Comparison of ENCODE assay signal across 8 mouse cellular contexts in the genomic region with DNA sequence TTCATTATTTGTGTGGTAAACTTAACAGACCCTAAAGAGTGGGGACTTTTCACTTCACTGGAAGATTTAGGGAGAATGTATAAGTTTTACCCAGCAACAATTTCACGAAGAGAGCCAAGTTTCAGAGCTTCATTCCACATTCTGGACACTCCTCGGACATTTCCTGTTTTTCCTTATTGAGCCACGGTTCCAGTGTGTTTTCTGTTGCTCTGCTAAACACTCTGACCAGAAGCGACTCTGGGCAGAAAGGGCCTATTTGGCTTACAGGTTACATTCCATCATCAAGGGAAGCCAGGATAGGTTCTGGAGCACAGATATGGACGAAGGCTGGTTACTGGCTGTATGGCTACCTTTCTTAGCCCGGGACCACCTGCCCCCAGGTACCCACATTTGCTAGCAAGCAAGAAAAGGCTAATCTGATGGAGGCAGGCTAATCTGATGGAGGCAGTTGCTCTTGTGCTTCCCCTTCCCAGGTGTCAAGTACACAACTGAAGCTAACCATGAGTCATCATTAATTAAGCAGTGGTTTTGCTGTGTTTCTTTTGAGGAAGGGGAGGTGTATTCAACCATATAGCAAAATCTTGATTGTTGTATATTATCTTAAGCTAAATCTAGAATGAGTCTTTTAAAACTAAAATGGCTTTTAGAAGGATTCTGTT. TPM values are rescaled to one million over a fixed set of nuclear protein-coding genes. Genes with fewer than 3 reads are reported as not detected.
DNase-seq lines count a peak whose midpoint lies in the region; ATAC-seq and TF ChIP-seq lines count a peak whose summit lies in the region.

No protein-coding gene starts in this region.

- H3K27ac ChIP-seq in kidney, postnatal 0 days: no peak overlapping the region
- H3K27ac ChIP-seq in brown adipose tissue, adult 24 weeks (replicated peaks; ENCODE audit: low read depth, low read length): peak overlapping the region; percentile 83
- no peak overlapping the region for H3K27ac ChIP-seq in hindbrain, embryonic 16.5 days (ENCODE audit: low read depth, low read length)

- no peak for ATAC-seq in kidney, postnatal 0 days (replicated peaks; ENCODE audit: low FRiP score, low read depth)
- no peak for ATAC-seq in hindbrain, embryonic 16.5 days

- TF ChIP-seq CTCF in kidney, postnatal 0 days (IDR thresholded peaks at IDR 0.05; ENCODE audit: low read depth): no peak

- no peaks in the 10 kb centered on the region for H3K9me3 ChIP-seq in kidney, postnatal 0 days (replicated peaks; ENCODE audit: low read length)
- H3K9me3 ChIP-seq in hindbrain, embryonic 16.5 days (ENCODE audit: control insufficient read depth, low read length): no peaks in the 10 kb centered on the region

- H3K4me1 ChIP-seq in kidney, postnatal 0 days (replicated peaks; ENCODE audit: insufficient read depth, low read length): 0 out of 2 replicates have a peak, but pooled peaks cover 5% of the 10 kb centered on the region
- H3K4me1 ChIP-seq in brown adipose tissue, adult 24 weeks (ENCODE audit: control insufficient read depth, insufficient read depth, insufficient read length, low read length): peaks cover 14% of the 10 kb centered on the region
- H3K4me1 ChIP-seq in hindbrain, embryonic 16.5 days (ENCODE audit: control insufficient read depth, insufficient read depth, low read depth, low read length): peaks cover 20% of the 10 kb centered on the region

- no peaks in the 10 kb centered on the region for H3K27me3 ChIP-seq in kidney, postnatal 0 days (ENCODE audit: insufficient read depth, low read length)
- no peaks in the 10 kb centered on the region for H3K27me3 ChIP-seq in hindbrain, embryonic 16.5 days (replicated peaks; ENCODE audit: control insufficient read depth, insufficient read depth, low read length)
- no peaks in the 10 kb centered on the region for H3K27me3 ChIP-seq in myocyte (ENCODE audit: control insufficient read depth, insufficient read depth, insufficient read length)

- H3ac ChIP-seq in myocyte (ENCODE audit: control insufficient read depth, insufficient read length): no peak overlapping the region

- no peak for TF ChIP-seq POLR2A in myocyte (IDR thresholded peaks at IDR 0.05; ENCODE audit: insufficient read length, low read depth)

- H3K36me3 ChIP-seq in kidney, postnatal 0 days (ENCODE audit: insufficient read depth, low read length): peaks cover 7% of the 10 kb centered on the region; the same call in 1 of the 2 replicates
- peaks cover 1% of the 10 kb centered on the region for H3K36me3 ChIP-seq in hindbrain, embryonic 16.5 days (ENCODE audit: control insufficient read depth, insufficient read depth, low read length)
- H3K36me3 ChIP-seq in myocyte (ENCODE audit: control insufficient read depth, insufficient read depth): peaks cover 6% of the 10 kb centered on the region

- 43% methylated on average over 6 of the region's 6 CpGs for WGBS in kidney, postnatal 0 days
- 71% methylated on average over 6 of the region's 6 CpGs for WGBS in hindbrain, embryonic 16.5 days

- H3K79me2 ChIP-seq in myocyte (ENCODE audit: control insufficient read depth, insufficient read depth): peaks cover 5% of the 10 kb centered on the region

- DNase-seq in kidney, postnatal 0 days (ENCODE audit: low spot score): peak; percentile 33
- DNase-seq in kidney, adult 11 months: no peak
- no peak for DNase-seq in left cerebral cortex, adult 11 months (ENCODE audit: low spot score)
- DNase-seq in frontal cortex, postnatal 14 days (ENCODE audit: low spot score in 2 of 2): no peak
- no peak for DNase-seq in spleen, adult 18-20 months

- peak overlapping the region; percentile 90 for H3K4me3 ChIP-seq in kidney, postnatal 0 days (replicated peaks; ENCODE audit: low read depth, low read length)
- H3K4me3 ChIP-seq in brown adipose tissue, adult 24 weeks (ENCODE audit: insufficient read depth, low read depth, low read length): peak overlapping the region; percentile 95
- peak overlapping the region; percentile 96 for H3K4me3 ChIP-seq in hindbrain, embryonic 16.5 days (ENCODE audit: low read length)
- peak overlapping the region; percentile 32 for H3K4me3 ChIP-seq in myocyte

- H3K9ac ChIP-seq in kidney, postnatal 0 days (ENCODE audit: low read depth, low read length): no peak overlapping the region
- H3K9ac ChIP-seq in hindbrain, embryonic 16.5 days (ENCODE audit: low read depth, low read length): no peak overlapping the region; the same call in 1 of the 2 replicates

- peak overlapping the region; percentile 69 for H3K4me2 ChIP-seq in kidney, postnatal 0 days (ENCODE audit: low read length)
- H3K4me2 ChIP-seq in hindbrain, embryonic 16.5 days (ENCODE audit: low read length): peak overlapping the region; percentile 89
- H3K4me2 ChIP-seq in myocyte (ENCODE audit: low read depth): peak overlapping the region; percentile 78

TF ChIP-seq in myocyte, 11 proteins besides CTCF, POLR2A, EP300 and RAD21:
- no peak for TF ChIP-seq CEBPB (IDR thresholded peaks at IDR 0.05; ENCODE audit: insufficient read depth, poor library complexity, severe bottlenecking)
- no peak for TF ChIP-seq USF1 (IDR thresholded peaks at IDR 0.05; ENCODE audit: low read depth)
- no peak for TF ChIP-seq E2F4 (IDR thresholded peaks at IDR 0.05; ENCODE audit: insufficient read depth)
- TF ChIP-seq MAX (IDR thresholded peaks at IDR 0.05; ENCODE audit: low read depth): no peak
- no peak for TF ChIP-seq MYOG (IDR thresholded peaks at IDR 0.05; ENCODE audit: control insufficient read depth in 1 of 3, insufficient read depth in 1 of 3, insufficient read length in 2 of 3, low read depth in 2 of 3)
- no peak for TF ChIP-seq MYOD1 (IDR thresholded peaks at IDR 0.05; ENCODE audit: control insufficient read depth in 1 of 3, insufficient read length in 2 of 3, low read depth in 2 of 3)
- TF ChIP-seq POLR2AphosphoS2 (IDR thresholded peaks at IDR 0.05; ENCODE audit: insufficient read length, low read depth): no peak
- TF ChIP-seq SRF (IDR thresholded peaks at IDR 0.05; ENCODE audit: control insufficient read depth, insufficient read length, low read depth): no peak
- TF ChIP-seq TCF3 (IDR thresholded peaks at IDR 0.05; ENCODE audit: insufficient read length, low read depth): no peak
- no peak for TF ChIP-seq TCF12 (IDR thresholded peaks at IDR 0.05; ENCODE audit: insufficient read depth, poor library complexity, severe bottlenecking)
- TF ChIP-seq REST (IDR thresholded peaks at IDR 0.05; ENCODE audit: insufficient read depth, insufficient read length): no peak

RNA-seq across cellular contexts. Expression of gene Whamm, which starts 1.7 kb away (rescaled TPM):
- polyA plus RNA-seq in kidney, postnatal 0 days (2015; fragmentation: Nextera tagmentation; extraction: Ambion mirVana): 5.1 and 5.7 TPM in 2 replicates
- polyA plus RNA-seq in brown adipose tissue, adult 24 weeks (2012; ENCODE audit: insufficient read depth, insufficient read length, missing spikeins): 10.7 and 12.9 TPM in 2 replicates
- 2.0 and 6.0 TPM in 2 replicates for polyA plus RNA-seq in hindbrain, embryonic 16.5 days (2015; fragmentation: Nextera tagmentation; extraction: Ambion mirVana)
- 4.0 TPM for polyA plus RNA-seq in myocyte (2012; fragmentation: generic; extraction: Trizol)

RNA-seq across cellular contexts. Expression of gene Fsd2, which starts 6.0 kb away (rescaled TPM):
- polyA plus RNA-seq in kidney, postnatal 0 days (2015; fragmentation: Nextera tagmentation; extraction: Ambion mirVana): 0.04 and 0.05 TPM in 2 replicates
- polyA plus RNA-seq in brown adipose tissue, adult 24 weeks (2012; ENCODE audit: insufficient read depth, insufficient read length, missing spikeins): 18.0 and 18.9 TPM in 2 replicates
- 0.15 and 0.57 TPM in 2 replicates for polyA plus RNA-seq in hindbrain, embryonic 16.5 days (2015; fragmentation: Nextera tagmentation; extraction: Ambion mirVana)
- polyA plus RNA-seq in myocyte (2012; fragmentation: generic; extraction: Trizol): 4.8 TPM

Comparison
In these comparisons a context has a peak if more than half of its experiments do, and no peak if none do; other contexts are left out.
1. H3K4me3 ChIP-seq: peak in every context shown above with its lines; median percentile 96 in hindbrain, embryonic 16.5 days; 95 in brown adipose tissue, adult 24 weeks; 90 in kidney, postnatal 0 days; 32 in myocyte.